Comparison of ENCODE assay signal across 17 mouse cellular contexts in genomic region chr8:127985616-127986015, GRCm38 (mm10).
A peak's percentile ranks its signal among the peaks of the same experiment; 100 is the strongest.
DNase-seq lines count a peak whose midpoint lies in the region; ATAC-seq and TF ChIP-seq lines count a peak whose summit lies in the region.
"Had no signal": no experiment of that assay in that cellular context is flagged by ENCODE, and none has a peak within 500 bp of the region (broad histone marks: within the 10 kb centered on the region; RNA-seq: fewer than 3 reads in every experiment).

No protein-coding gene starts in this region.

- DNase-seq in heart, adult 9 months (ENCODE audit: low spot score in 2 of 2) = peak; percentile 5 to 20
- DNase-seq in heart, adult 8-10 months (ENCODE audit: low spot score) = no peak
- DNase-seq in midbrain, postnatal 0 days (ENCODE audit: low spot score) = peak; percentile 47
- no peak for DNase-seq in midbrain, embryonic 11.5 days (ENCODE audit: low spot score, missing footprints)
- DNase-seq in cerebellum, postnatal 25 days = peak; percentile 22 to 30
- DNase-seq in gastrocnemius, postnatal 14 days = no peak
- DNase-seq in c-Kit-positive CD71-positive TER-119-positive erythroid progenitor cells, embryonic 14.5 days (ENCODE audit: low spot score) = no peak
- DNase-seq in ovary, postnatal 14 days (ENCODE audit: low spot score) = no peak
- DNase-seq: adrenal gland, postnatal 10 days; gastrocnemius, adult 2 months; liver; right cerebral cortex, adult 18-20 months had no signal

- no peak overlapping the region for H3K4me2 ChIP-seq in midbrain, postnatal 0 days (ENCODE audit: low read depth, low read length, poor library complexity, severe bottlenecking)
- no peak overlapping the region for H3K4me2 ChIP-seq in midbrain, embryonic 11.5 days
- H3K4me2 ChIP-seq: embryonic facial prominence, embryonic 15.5 days; forebrain, embryonic 13.5 days; heart, embryonic 15.5 days had no signal

- H3K4me1 ChIP-seq in midbrain, postnatal 0 days (ENCODE audit: insufficient read depth, low read length) = no peaks in the 10 kb centered on the region
- H3K4me1 ChIP-seq in midbrain, embryonic 11.5 days (ENCODE audit: control insufficient read depth, insufficient read depth, low read length) = no peaks in the 10 kb centered on the region
- H3K4me1 ChIP-seq: embryonic facial prominence, embryonic 15.5 days; forebrain, embryonic 13.5 days; heart, embryonic 15.5 days; megakaryocyte, embryonic 14.5 days had no signal

- H3K9ac ChIP-seq in midbrain, postnatal 0 days (replicated peaks; ENCODE audit: low read length, poor library complexity, severe bottlenecking) = no peak overlapping the region
- no peak overlapping the region for H3K9ac ChIP-seq in midbrain, embryonic 11.5 days (ENCODE audit: low read length)
- H3K9ac ChIP-seq: embryonic facial prominence, embryonic 15.5 days; forebrain, embryonic 13.5 days; heart, embryonic 15.5 days had no signal

- no peaks in the 10 kb centered on the region for H3K36me3 ChIP-seq in midbrain, postnatal 0 days (ENCODE audit: insufficient read depth, low read length)
- H3K36me3 ChIP-seq in midbrain, embryonic 11.5 days (ENCODE audit: control insufficient read depth, insufficient read depth, low read length) = no peaks in the 10 kb centered on the region
- H3K36me3 ChIP-seq: embryonic facial prominence, embryonic 15.5 days; heart, embryonic 15.5 days had no signal

- H3K27me3 ChIP-seq in midbrain, postnatal 0 days (ENCODE audit: insufficient read depth, low read length) = no peaks in the 10 kb centered on the region
- no peaks in the 10 kb centered on the region for H3K27me3 ChIP-seq in midbrain, embryonic 11.5 days (ENCODE audit: control insufficient read depth, insufficient read depth, low read length)
- H3K27me3 ChIP-seq: embryonic facial prominence, embryonic 15.5 days; forebrain, embryonic 13.5 days; heart, embryonic 15.5 days; megakaryocyte, embryonic 14.5 days had no signal

- no peak overlapping the region for H3K4me3 ChIP-seq in midbrain, postnatal 0 days (ENCODE audit: low read depth, low read length)
- no peak overlapping the region for H3K4me3 ChIP-seq in midbrain, embryonic 11.5 days (ENCODE audit: low read depth, low read length)
- H3K4me3 ChIP-seq: embryonic facial prominence, embryonic 15.5 days; forebrain, embryonic 13.5 days; gastrocnemius, adult 2 months; heart, embryonic 15.5 days; megakaryocyte, embryonic 14.5 days had no signal

- H3K27ac ChIP-seq in midbrain, postnatal 0 days (ENCODE audit: low read depth, low read length) = no peak overlapping the region
- H3K27ac ChIP-seq in midbrain, embryonic 11.5 days (ENCODE audit: low read depth, low read length) = no peak overlapping the region
- H3K27ac ChIP-seq: embryonic facial prominence, embryonic 15.5 days; forebrain, embryonic 13.5 days; gastrocnemius, adult 2 months; heart, embryonic 15.5 days had no signal

- intact Hi-C loops in gastrocnemius, postnatal 14 days (cut with DNase I; ENCODE audit: low total_unique reads) = no loop called here

- ATAC-seq in midbrain, postnatal 0 days (ENCODE audit: low FRiP score) = no peak
- no peak for ATAC-seq in midbrain, embryonic 11.5 days (ENCODE audit: low FRiP score)
- ATAC-seq: forebrain, embryonic 13.5 days; intestine, embryonic 16.5 days had no signal

- H3K9me3 ChIP-seq in midbrain, postnatal 0 days (ENCODE audit: low read length) = no peaks in the 10 kb centered on the region
- H3K9me3 ChIP-seq in midbrain, embryonic 11.5 days (ENCODE audit: control insufficient read depth, low read length) = no peaks in the 10 kb centered on the region
- H3K9me3 ChIP-seq: embryonic facial prominence, embryonic 15.5 days; forebrain, embryonic 13.5 days; heart, embryonic 15.5 days; megakaryocyte, embryonic 14.5 days had no signal

- WGBS in midbrain, postnatal 0 days = 51% methylated on average over 6 of the region's 6 CpGs
- 48% methylated on average over 6 of the region's 6 CpGs for WGBS in midbrain, embryonic 11.5 days

- no peak for TF ChIP-seq CTCF in midbrain, postnatal 0 days (IDR thresholded peaks at IDR 0.05)

Comparison
In these comparisons a context has a peak if more than half of its experiments do, and no peak if none do; other contexts are left out.
1. DNase-seq: peak in heart, adult 9 months (2 of 2), midbrain, postnatal 0 days (single experiment) and cerebellum, postnatal 25 days (2 of 2); none in heart, adult 8-10 months (single experiment), midbrain, embryonic 11.5 days (single experiment), gastrocnemius, postnatal 14 days (single experiment), c-Kit-positive CD71-positive TER-119-positive erythroid progenitor cells, embryonic 14.5 days (single experiment) and ovary, postnatal 14 days (single experiment).